Mouse (Mus musculus): ENCODE data around the gene Igsf9b.

Gene Igsf9b

DNA sequence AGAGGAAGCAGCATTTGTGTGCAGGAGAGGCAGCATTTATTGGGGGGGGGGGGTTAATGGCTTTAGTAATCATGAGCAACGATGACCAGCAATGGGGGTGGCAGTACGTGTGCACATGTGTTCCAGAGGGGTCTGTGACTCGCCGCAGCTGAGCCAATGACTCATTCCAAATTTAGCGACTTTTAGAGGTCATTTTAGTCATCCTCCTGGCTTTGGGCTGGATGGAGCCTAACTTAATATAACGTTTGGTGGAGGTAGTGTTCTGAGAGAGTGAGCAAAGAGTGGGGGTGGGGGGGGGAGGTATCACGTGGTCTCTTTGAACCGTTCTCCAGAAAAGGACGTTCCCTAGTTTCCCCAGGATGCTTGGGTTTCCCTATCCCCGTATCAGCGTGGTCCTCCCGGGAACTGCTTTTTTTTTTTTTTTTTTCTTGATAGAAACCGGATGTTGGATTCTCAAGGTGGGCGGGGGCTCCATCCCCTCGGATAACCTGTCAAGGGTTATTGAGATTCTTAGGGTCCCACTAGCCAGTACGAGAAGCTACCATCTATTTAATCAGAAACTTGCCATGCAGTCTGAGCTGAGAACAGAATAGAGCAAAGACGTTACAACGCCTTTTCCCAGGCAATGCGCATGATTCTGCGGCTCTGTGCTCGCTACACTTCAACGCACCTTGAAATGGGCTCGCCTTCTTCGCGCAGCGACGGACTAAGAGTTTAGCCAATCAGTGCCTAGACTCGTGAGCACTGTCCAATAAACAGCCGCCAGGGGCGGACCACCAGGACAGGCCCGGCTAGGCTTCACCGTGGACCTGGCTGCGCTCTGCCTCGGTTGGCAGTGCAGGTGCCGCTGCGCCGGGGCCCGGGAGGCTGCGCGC lies at the start of gene Igsf9b:
TSS of gene Igsf9b (plus strand) at position 794 of the 875 bp plus-strand sequence.
- peak; percentile 87 for DNase-seq (ENCODE audit: low spot score)

DNA sequence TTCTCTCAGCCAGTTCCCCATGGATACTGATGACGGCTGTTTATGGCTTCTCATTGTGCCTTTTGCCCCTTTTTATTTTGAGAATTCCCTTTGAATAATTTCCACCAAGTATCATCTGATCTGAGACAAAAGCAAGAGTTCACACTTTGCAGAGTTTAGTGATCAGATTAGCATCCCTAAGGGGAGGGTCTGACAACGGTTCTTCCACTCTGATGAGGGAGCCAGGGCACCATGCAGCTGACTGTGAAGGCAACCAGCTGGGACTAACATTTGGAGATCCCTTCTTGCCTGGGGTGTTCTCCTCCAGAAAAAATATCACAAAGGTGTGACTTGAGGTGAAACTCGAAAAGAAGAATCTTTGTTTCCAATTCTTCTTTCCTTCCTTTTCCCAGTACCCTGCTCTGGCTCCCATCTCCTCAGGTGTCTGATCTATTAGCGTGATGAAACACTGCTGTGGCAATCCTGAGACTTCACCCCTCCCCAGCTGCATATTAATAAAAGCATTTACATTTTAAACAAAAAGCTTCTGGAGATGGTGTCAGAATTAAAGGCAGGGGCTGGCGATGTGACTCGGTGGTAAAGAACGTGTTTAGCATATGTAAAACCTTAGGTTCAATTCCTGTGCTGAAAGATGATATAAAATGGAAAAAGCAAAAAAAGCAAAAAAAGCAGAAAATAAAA lies 46.8 kb upstream of the Igsf9b start:
- no peak for DNase-seq (ENCODE audit: low spot score)

DNA sequence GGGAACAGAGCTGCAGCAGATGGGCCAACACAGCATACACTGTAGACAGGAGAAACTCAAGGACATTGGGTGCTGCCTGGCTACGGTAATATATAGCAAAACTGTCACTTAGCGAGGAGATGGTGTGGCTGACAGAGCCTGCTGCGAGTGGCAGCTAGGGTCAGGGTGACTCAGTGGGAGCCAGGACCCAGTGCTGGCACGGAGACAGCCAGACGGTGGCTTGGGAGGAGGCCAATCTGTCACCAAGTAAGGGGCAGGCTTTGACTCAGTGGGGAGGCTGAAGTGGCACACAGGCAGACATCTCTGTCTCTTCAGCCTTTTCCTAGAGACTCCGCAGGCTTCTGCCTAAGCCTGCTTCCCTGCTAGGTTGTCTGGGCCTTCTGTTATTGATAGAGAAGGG lies 42.5 kb upstream of the Igsf9b start:
- no peak for DNase-seq (ENCODE audit: low spot score)

DNA sequence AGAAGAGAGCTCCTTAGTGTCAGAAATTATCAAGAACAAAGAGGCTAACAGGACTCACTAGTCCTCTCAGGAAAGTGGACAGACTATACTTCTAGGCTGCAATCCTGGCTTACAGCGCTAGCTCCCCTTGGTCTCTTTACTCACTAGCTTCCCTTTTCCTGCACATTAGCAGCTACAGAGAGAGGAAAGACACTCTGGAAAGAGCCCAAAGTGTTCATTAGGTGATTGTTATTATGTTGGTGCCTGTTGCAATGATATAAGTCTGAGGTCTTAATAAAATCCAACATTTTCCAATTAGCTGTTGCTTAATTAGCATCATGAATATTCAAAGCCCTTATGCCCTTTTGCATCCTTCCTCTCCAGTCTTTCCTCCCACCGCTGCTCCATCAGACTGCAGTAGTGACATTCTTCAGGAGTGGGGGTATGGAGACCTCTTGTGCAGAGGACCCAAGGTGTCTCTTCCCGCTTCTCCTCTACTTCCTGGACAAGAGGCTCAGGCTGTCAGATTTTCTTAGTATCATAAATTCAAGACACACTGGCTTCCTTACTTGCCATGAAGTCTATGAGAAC lies 38.5 kb upstream of the Igsf9b start:
- no peak for DNase-seq (ENCODE audit: low spot score)

DNA sequence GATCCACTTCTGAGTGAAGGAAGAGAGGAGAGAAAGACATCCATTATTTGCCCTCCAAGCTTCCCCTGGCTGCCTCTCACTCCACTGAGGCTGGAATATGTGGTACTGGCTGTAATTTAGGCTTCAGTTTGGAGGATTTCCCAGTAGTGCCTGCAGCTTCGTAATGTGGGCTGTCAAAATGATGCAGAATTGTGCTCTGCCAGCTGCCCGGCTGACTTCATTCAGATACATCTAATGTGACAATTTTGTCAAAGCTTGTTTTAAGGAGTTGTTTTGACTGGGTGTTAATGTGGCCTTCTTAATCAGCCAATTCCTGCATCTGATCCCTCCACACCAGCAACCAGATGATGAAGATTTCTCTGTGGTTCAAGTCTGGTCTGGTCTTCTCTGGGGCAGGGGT lies 37.1 kb upstream of the Igsf9b start:
- peak; percentile 24 for DNase-seq (ENCODE audit: low spot score)

DNA sequence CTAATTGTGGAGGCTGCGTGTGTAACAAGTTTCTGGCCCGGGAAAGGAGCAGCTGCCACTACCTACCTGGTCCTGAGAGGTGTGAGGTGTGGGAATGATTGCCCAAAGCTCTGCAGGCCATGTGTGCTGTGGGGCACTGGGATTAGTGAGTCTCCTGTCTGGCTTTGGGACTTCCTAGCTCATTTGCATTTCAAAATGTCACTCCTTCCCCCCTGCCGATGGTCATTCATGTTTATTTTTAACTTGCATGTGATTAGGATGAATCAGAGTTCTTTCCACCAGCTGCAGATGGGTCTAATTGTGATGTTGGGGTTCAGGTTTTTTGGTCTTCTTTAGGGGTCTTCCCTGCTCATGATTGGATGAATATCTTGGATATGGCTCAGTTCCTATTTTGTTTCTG lies 34.0 kb upstream of the Igsf9b start:
- DNase-seq (ENCODE audit: low spot score), result no peak

DNA sequence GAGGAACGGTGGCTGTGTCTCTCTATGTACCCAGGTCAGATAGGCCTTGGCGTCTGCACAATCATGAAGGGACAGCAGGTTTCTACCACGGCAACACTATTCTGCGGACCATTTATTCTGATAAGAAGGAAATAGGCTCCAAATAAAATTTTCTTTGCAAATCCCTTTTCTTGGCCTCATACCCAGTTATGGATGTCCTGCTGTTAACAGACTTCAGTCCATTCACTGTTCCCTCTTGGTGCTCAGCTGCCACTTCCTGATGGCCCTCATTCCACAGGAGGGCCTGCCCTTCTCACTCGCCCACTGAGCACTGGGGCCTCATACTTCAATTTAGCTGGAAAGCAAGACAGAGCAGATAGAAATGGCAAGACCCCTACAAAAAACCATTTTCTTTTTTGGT lies 31.1 kb upstream of the Igsf9b start:
- no peak for DNase-seq (ENCODE audit: low spot score)

DNA sequence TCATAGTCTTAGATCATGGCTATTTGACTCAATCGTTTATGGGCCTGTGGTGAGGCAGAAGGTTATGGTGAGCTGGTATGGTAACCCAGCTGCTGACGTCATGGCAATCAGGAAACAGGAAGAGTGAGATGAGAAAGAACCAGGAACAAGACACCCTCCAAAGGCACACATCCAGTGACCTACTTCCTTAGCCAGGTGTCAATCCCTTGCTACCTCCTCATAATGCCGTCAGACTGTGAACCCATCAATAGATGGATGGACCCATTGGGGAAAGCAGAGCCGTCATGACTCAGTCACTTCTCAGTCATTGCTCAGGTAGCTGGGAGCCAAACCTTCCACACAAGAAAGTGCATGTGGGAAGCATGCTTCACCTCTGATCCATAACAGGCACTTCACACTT lies 30.5 kb upstream of the Igsf9b start:
- DNase-seq (ENCODE audit: low spot score), result no peak

DNA sequence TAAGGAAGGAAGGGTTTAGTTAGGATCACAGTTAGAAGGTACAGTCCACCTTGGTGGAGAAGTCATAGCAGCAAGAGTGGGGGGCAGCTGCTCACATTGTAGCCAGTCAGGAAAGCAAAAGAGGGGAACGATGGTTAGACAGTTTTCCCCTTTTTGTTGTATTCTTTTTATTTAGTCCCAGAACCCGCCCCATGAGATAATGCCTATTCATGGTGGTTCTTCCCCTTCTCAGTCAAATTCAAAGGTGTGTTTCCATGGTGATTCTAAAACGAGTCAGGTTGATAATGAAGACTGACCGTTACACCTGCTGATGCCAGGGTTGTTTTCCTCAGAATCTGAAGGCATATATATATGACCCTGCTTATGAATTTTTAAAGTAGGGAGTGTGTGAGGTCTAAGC lies 29.7 kb upstream of the Igsf9b start:
- no peak for DNase-seq (ENCODE audit: low spot score)

DNA sequence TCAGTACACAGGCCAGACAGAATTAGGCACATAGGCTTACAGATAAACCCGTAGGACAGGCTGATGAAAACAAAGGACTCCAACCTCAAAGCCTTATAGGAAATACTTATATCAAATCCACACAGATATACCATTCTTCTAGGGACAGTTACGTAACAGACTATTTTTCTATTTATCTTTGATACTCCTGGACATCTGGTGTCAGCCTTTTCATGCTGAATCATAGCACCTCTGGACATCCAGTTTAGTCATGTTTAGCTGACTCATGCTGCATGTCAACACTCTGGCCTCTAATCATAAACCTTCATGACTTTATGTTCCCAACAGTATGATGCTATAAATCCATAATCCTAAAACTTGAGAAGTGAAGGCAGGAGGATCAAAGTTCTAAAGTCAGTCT lies 29.1 kb upstream of the Igsf9b start:
- no peak for DNase-seq (ENCODE audit: low spot score)

DNA sequence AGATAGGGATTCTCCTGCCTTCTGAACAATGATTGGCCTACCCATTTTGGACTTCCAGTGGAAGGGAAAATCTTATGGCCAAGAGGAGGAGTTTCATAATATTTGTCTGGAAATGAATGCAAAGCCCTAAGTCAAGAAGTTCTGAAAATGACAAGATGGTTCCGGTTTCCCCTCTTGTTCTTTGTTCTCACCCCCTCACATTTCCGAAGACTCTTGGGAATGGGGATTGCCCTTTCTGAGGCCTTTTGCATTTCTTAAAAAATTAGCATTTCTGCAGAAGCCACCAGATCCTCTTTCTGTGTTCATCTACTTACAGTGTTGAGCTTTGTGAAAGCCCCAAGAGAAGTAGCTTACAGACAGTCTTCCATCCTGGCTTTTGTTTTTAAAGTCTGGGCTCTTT lies 27.1 kb upstream of the Igsf9b start:
- no peak for DNase-seq (ENCODE audit: low spot score)

DNA sequence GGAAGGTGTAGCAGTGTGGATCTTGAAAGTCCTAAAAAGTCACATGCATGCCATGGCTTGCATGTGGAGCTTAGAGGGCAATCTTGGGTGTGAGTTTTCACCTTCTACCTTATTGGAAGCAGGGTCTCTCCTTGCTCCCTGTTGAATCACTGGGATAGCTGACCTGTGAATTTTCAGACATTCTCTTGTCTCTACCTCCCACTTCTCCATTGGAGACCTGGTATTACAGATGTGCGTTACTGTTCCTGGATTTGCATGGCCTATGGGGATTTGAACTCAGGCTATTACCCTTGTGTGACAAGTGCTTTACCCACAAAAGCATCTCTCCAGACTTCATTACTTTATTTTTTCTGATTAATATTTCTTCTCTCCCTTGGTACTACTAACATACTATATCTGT lies 26.1 kb upstream of the Igsf9b start:
- no peak for DNase-seq (ENCODE audit: low spot score)

DNA sequence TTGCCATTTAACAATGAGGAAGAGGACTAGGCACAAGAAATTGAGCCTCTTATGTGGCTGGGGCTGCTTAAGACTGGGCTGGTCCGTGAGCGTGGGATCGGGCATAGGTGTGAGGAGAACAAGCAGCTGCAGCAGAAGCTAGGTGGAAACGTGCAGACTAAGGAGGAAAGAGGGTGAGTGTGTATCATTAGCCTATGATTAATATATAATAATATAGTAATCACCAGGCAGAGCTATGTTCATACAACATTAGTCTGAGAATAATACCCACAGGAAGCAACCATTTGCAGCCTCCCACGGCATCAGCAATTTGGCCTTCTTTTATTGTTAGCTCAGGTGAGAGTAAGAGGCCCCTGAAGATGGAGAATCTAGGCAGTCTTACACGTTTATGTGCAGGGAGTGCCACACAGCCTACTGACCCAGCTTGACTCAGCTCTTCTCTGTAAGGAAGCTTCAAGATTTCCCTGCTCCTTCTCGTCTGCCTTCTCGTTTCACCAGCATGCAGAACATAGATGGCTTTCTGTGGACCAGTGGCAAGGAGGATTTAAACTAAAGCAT lies 22.6 kb upstream of the Igsf9b start:
- DNase-seq (ENCODE audit: low spot score), result no peak

DNA sequence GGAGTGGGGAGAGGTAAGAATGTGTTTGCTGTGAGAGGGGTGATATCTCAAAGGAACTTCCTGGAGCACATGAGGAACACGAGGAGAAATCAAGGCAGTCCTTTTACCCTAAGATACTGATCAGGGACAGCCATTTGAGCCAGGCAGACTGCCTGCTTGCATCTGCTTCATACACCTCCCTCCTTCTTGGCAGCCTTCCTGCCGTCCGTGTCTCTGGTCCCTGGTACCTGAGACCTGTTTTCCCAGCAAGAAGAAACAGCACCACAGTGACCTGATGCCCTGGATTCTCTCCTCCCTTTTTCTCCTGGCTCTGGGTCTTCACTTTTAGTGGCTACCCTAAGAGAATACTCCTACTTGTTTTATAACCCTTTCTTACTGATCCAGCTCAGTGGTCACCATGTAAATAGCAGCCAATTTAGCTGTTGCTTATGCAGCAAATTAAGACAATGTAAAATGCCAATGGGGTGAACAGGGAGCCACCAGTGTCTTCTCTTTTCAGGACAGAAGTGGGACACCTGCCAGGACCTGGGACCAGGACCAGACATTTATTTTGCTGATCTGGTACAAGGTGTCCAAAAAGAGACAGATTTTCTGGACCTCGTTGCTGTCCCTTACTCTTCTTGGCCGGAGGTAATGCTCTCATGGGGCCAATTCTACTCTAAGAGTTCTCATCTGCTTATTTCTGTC lies 21.5 kb upstream of the Igsf9b start:
- DNase-seq (ENCODE audit: low spot score), result no peak

DNA sequence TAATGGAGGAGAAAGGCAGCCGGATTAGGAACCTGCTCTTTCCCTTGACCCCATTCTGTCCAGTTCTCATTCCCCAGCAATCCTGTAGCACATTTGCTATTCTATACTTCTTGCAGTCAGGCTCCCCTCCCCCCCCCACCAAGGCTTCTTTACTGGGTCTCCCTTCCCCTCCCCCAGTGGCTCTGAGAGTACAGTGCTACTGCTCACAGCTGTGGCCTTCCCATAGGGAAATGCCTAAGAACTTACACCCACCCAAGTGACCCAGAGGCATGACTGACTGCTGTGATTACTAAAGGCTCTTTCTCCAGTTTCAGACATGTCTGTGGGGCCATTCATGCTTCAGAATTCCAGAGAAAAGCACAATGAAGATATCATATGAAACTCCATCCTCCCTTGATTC lies 20.0 kb upstream of the Igsf9b start:
- DNase-seq (ENCODE audit: low spot score), result no peak

DNA sequence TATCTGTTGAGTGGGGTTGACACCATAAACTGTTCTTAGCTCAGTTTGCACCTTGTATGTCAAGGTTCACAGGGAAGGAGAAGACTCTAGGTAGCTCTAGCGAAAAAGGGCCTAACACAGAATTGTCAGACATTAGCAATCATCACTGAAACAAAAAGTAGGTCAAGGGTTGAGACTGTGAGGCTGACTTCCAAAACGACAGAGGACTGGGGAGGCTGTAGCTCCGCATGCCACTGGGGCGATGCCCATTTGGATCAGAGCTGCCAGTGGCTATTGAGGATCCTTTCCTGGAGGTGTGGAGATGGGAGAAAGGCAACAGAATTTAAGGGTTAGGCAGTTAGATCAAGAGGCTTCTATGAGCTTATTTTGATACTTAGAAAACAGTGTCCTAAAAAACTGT lies 18.0 kb upstream of the Igsf9b start:
- DNase-seq (ENCODE audit: low spot score), result no peak

DNA sequence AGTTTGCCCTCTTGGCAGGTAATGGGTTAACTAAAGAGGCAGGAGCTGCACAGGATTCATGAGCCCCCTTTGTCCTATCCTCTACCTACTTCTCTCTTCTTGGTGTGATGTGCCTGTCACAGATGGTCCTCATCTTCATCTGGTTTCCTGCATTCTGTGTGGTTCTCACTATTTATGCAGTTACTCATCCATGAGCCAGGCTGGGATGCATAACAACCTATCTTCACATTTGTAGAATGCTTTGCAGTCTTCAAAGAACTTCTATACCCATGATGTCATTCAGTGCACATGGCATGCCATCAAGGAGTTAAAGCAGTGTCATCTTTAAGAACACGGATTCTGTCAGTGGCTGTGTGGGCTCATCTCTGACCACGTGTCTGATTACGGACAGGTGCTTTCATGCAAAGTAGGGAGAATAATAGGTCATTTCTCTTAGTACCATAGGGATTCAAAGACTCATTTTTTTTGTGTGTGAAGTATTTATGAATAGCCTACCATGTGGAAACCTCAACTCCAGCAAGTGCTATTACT lies 13.2 kb upstream of the Igsf9b start:
- no peak for DNase-seq (ENCODE audit: low spot score)

DNA sequence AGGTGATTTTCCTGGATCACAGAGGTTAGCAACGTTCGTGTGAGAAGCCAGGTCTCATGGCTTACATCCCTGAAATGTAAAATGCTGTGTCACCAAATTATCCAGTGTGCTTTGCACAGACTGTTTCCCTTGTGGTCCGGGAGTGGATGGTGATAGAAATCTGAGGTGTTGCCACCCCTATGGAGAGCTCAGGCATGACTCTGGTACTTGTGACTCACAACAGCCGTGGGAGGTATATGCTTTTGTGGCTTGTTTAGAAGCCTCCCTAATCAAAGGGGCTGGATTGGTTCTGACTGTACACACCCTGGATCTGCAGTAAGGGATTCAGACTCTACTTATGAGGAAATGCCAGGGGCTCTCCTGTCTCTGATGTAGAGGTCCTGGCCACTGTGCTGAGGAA lies 12.7 kb upstream of the Igsf9b start:
- DNase-seq (ENCODE audit: low spot score), result no peak

DNA sequence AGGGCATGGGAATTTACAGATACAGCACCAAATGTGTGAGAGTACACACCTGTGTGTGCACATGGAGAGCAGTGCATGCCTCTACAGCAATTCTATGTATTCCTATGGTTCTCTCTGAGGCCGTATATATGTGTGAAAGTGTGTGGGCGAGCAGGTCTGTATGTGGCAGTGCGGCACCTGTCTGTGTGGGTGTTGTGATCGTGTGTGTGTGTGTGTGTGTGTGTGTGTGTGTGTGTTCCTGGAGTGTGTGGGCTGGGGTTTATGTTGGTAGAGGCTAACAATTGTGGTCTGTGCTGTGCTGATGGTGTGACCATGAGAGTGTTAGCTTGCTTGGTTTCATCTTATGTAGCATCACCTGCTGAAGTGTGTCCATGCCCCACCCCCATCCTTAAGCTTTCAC lies 12.1 kb upstream of the Igsf9b start:
- DNase-seq (ENCODE audit: low spot score), result no peak

DNA sequence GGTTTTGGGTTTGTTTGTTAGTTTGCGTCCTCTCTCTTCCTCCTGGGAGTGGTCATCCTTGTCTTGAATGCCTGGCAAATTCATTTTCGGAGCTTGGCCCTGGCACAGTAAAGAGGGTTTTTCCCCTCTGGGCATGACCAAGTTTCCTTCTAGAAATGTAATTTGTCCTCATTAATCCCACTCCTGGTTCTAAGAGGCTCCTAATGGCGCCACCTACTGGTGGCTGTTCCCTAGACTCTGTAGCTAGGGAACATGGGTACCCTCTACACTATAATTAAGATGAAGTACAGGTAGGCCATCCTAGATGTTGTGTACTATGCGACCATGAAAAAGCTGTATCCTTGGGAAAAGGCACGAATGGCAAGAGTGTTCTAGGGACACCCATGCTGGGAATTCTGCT lies 11.6 kb upstream of the Igsf9b start:
- no peak for DNase-seq (ENCODE audit: low spot score)

DNA sequence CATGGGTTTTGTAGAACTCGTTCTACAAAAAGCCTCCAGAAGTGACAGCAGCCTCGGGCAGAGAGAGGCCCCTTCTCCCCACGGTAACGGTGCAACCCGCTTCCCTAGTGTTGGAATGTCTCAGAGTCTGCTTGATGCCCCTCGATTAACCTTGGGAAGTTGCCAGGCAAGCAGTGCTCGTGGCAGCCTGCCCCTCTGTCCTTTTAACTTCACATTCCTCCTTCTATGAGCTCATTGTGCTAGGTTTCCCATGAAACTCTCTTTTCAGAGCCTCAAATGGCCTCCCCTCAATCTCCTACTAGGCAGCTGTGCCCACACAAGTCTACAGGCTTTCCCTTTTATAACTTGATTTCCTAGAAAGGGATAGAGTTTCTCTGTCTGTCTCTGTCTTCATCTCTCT lies 10.6 kb upstream of the Igsf9b start:
- DNase-seq (ENCODE audit: low spot score), result no peak

All from layer of hippocampus, adult 9-10 months (tissue).